Mouse (Mus musculus): ENCODE measurements around the gene Olfr370.

- TF ChIP-seq POLR2A (IDR thresholded peaks at IDR 0.05; ENCODE audit: extremely low read depth, insufficient read depth, low read length) (no peak), CTCF (IDR thresholded peaks at IDR 0.05; ENCODE audit: low read depth, low read length) (peak; percentile 31; the same call in 1 of the 2 replicates)
Observed at GRCm38 (mm10) chr8:83565731-83566375, 30.3 kb downstream of the Olfr370 start.

Measured in liver, adult 2 months (tissue).